Mouse (Mus musculus): Measurements from ENCODE around the gene Dap. TPM values are rescaled to one million over a fixed set of nuclear protein-coding genes. Genes with fewer than 3 reads are reported as not detected.

Dap gene
- 53.3 and 102 TPM in 2 replicates for polyA plus RNA-seq (2012; rRNA removed)

DNA sequence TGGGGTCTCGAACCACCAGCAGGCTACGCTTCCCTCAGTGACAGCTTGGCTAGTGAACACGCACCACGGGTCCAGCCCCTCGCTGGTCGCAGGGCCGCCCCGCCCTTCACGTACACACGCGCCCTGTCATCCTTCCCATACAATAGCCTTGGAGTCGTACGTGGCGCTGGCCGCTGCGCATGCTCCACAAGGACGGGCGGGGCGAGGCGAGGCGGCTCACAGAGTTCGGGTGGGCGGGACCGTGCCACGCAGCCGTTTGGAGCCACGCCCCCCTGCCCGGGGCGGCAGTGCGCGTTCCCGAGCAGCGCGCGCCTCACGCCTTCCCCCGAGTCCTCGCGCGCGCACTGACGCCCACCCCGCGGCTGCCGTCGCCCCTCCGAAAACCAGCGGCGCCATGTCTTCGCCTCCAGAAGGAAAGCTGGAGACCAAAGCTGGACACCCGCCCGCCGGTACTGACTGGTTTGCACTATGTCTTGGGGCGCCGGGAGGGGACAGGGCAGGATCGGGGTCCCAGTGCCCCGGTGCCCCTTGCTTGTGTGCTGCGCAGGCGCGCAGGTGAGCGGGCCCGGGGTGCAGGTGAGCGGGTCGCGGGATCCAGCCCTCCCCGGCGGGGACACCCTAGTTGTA lies at the start of gene Dap:
Gene Dap (plus strand): TSS at position 180 of the 627 bp plus-strand sequence.
- Histone ChIP-seq H3K36me3 (ENCODE audit: control insufficient read depth, insufficient read depth, low read length) (no peaks in the 10 kb centered on the region), H3K4me1 (ENCODE audit: control insufficient read depth, insufficient read depth, low read length) (peaks cover 17% of the 10 kb centered on the region), H3K27ac (ENCODE audit: control insufficient read depth, insufficient read depth, low read depth, low read length) (peak within 1 kb of the TSS; percentile 67), H3K4me3 (ENCODE audit: control insufficient read depth, low read depth, low read length) (peak within 1 kb of the TSS; percentile 86), H3K27me3 (ENCODE audit: control insufficient read depth, insufficient read depth, low read length) (no peaks in the 10 kb centered on the region)
- TF ChIP-seq CTCF (IDR thresholded peaks at IDR 0.05; ENCODE audit: control insufficient read depth, insufficient read depth, insufficient replicate concordance, low read depth, low read length) = no peak; the same call in 1 of the 2 replicates
- peak; percentile 56 for TF ChIP-seq POLR2A (IDR thresholded peaks at IDR 0.05; ENCODE audit: control insufficient read depth, low read depth, low read length)

DNA sequence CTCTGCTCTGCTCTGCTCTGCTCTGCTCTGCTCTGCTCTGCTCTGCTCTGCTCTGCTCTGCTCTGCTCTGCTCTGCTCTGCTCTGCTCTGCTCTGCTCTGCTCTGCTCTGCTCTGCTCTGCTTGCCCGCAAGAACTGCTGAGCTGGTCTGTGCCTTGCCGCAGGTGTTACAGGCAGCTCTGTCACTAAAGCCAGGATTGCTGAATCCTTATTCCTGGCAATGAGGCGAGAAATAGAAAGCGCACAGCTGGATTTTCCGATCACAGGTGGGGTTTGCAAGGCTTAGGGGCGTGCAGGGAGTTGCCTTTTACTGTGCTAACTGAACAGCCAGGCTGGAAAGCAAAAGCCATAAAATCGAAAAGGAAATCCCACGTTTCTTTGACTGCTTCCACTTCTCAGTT lies 47.5 kb upstream of the Dap start:
- H3K4me3 ChIP-seq (ENCODE audit: control insufficient read depth, low read depth, low read length) = no peak overlapping the region
- H3K27ac ChIP-seq (ENCODE audit: control insufficient read depth, insufficient read depth, low read depth, low read length) = no peak overlapping the region
- no peaks in the 10 kb centered on the region for H3K4me1 ChIP-seq (ENCODE audit: control insufficient read depth, insufficient read depth, low read length)
- H3K36me3 ChIP-seq (ENCODE audit: control insufficient read depth, insufficient read depth, low read length) = no peaks in the 10 kb centered on the region
- no peaks in the 10 kb centered on the region for H3K27me3 ChIP-seq (ENCODE audit: control insufficient read depth, insufficient read depth, low read length)
- TF ChIP-seq POLR2A (IDR thresholded peaks at IDR 0.05; ENCODE audit: control insufficient read depth, low read depth, low read length) (no peak), CTCF (IDR thresholded peaks at IDR 0.05; ENCODE audit: control insufficient read depth, insufficient read depth, insufficient replicate concordance, low read depth, low read length) (no peak)

DNA sequence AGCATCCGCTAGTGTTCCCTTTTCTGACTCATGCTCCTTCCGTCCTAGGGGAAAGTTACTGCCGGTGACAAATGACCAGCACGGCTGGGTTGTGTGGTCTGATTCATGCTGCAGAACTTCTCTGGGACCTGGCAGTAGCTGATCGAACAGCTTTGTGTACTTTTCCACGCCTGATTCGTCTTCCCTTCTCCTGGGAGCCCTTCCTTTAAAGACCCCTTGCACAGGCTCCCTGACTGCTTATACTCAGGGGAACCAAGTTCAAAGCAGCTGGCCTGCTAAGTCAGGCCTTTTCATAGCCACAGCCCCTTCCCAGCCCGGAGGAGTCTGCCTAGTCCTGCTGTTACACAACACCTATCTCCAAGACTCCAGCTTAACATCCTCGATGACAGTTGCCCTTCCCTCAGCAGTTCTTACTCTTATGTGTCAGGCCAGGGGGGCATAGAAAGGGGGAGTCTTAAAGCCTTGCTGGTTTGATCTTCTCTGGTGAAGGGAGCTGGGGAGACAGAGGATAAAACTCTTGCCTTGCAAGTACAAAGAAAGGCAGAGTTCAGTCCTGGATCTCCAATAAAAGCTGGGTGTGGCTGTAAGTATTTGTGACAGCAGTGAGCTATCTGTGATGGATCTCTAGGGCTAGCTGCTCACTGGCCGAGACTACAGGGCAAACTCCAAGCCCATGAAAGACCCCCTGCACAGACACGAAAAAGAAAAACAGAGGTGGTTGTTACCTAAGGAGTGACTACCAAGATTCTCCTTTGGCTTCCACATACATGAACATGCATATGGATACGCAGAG lies 39.3 kb upstream of the Dap start:
- H3K27me3 ChIP-seq (ENCODE audit: control insufficient read depth, insufficient read depth, low read length) = no peaks in the 10 kb centered on the region
- no peaks in the 10 kb centered on the region for H3K4me1 ChIP-seq (ENCODE audit: control insufficient read depth, insufficient read depth, low read length)
- H3K36me3 ChIP-seq (ENCODE audit: control insufficient read depth, insufficient read depth, low read length) = no peaks in the 10 kb centered on the region
- TF ChIP-seq POLR2A (IDR thresholded peaks at IDR 0.05; ENCODE audit: control insufficient read depth, low read depth, low read length) = no peak
- no peak for TF ChIP-seq CTCF (IDR thresholded peaks at IDR 0.05; ENCODE audit: control insufficient read depth, insufficient read depth, insufficient replicate concordance, low read depth, low read length)
- peak overlapping the region; percentile 12; the same call in 1 of the 2 replicates for H3K27ac ChIP-seq (ENCODE audit: control insufficient read depth, insufficient read depth, low read depth, low read length)
- no peak overlapping the region for H3K4me3 ChIP-seq (ENCODE audit: control insufficient read depth, low read depth, low read length)

DNA sequence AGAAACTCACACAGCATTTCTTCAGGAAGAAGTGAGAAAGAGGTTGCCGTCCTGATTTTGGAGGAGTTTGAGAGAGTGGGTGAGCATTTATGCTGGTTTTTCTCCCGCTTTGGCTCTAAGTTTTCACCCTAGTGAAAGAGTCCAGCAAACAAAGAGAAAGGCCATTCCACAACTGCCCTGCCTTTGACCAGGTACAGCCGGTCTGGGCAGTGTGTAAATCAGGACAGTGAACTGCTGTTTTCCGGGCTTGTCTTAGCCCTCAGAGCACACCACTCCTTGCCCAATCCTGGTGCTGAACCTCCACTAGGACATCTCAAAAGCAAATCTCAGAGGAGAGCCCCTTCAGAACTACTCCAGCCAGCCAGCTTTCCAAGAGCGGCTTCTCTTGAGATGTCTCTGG lies 38.6 kb upstream of the Dap start:
- TF ChIP-seq CTCF (IDR thresholded peaks at IDR 0.05; ENCODE audit: control insufficient read depth, insufficient read depth, insufficient replicate concordance, low read depth, low read length) (no peak), POLR2A (IDR thresholded peaks at IDR 0.05; ENCODE audit: control insufficient read depth, low read depth, low read length) (no peak)
- no peak overlapping the region for H3K27ac ChIP-seq (ENCODE audit: control insufficient read depth, insufficient read depth, low read depth, low read length)
- no peaks in the 10 kb centered on the region for H3K27me3 ChIP-seq (ENCODE audit: control insufficient read depth, insufficient read depth, low read length)
- H3K4me3 ChIP-seq (ENCODE audit: control insufficient read depth, low read depth, low read length) = no peak overlapping the region; the same call in 1 of the 2 replicates
- no peaks in the 10 kb centered on the region for H3K4me1 ChIP-seq (ENCODE audit: control insufficient read depth, insufficient read depth, low read length)
- H3K36me3 ChIP-seq (ENCODE audit: control insufficient read depth, insufficient read depth, low read length) = no peaks in the 10 kb centered on the region

DNA sequence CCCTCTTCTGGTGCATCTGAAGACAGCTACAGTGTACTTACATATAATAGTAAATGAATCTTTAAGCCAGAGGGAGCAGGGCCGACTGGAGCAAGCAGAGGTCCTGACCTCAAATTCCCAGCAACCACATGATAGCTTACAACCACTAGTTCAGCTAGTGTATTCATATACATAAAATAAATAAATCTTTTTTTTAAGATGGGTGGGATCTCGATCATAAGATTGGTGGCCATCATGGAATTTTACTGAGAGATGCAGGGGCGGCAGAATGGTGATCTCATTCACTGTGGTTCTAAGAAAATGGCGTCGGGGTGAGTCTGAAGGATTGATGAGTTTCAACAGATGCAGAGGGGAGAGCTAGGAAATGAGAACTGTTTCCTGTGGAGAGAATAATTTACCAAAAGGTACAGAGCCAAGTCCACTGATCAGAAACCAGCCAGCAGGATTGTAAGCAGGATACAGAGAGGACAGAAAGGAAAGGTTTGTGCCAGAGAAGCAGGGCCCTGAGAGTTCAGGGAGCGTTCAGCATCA lies 37.7 kb upstream of the Dap start:
- Histone ChIP-seq H3K36me3 (ENCODE audit: control insufficient read depth, insufficient read depth, low read length) (no peaks in the 10 kb centered on the region), H3K4me1 (ENCODE audit: control insufficient read depth, insufficient read depth, low read length) (no peaks in the 10 kb centered on the region), H3K27me3 (ENCODE audit: control insufficient read depth, insufficient read depth, low read length) (no peaks in the 10 kb centered on the region), H3K27ac (ENCODE audit: control insufficient read depth, insufficient read depth, low read depth, low read length) (no peak overlapping the region), H3K4me3 (ENCODE audit: control insufficient read depth, low read depth, low read length) (no peak overlapping the region)
- no peak for TF ChIP-seq CTCF (IDR thresholded peaks at IDR 0.05; ENCODE audit: control insufficient read depth, insufficient read depth, insufficient replicate concordance, low read depth, low read length)
- TF ChIP-seq POLR2A (IDR thresholded peaks at IDR 0.05; ENCODE audit: control insufficient read depth, low read depth, low read length) = no peak

DNA sequence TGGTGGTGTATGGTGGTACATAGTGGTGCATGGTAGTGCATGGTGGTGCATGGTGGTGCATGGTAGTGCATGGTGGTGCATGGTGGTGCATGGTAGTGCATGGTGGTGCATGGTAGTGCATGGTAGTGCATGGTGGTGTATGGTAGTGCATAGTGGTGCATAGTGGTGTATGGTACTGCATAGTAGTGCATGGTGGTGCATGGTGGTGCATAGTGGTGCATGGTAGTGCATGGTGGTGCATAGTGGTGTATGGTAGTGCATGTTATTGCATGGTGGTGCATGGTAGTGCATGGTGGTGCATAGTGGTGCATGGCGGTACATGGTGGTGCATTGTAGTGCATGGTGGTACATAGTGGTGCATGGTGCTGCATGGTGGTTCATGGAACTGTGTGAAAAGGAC lies 31.6 kb upstream of the Dap start:
- Histone ChIP-seq H3K36me3 (ENCODE audit: control insufficient read depth, insufficient read depth, low read length) (no peaks in the 10 kb centered on the region), H3K4me3 (ENCODE audit: control insufficient read depth, low read depth, low read length) (no peak overlapping the region), H3K27ac (ENCODE audit: control insufficient read depth, insufficient read depth, low read depth, low read length) (no peak overlapping the region), H3K27me3 (ENCODE audit: control insufficient read depth, insufficient read depth, low read length) (no peaks in the 10 kb centered on the region), H3K4me1 (ENCODE audit: control insufficient read depth, insufficient read depth, low read length) (no peaks in the 10 kb centered on the region)
- TF ChIP-seq CTCF (IDR thresholded peaks at IDR 0.05; ENCODE audit: control insufficient read depth, insufficient read depth, insufficient replicate concordance, low read depth, low read length) (no peak; the same call in 1 of the 2 replicates), POLR2A (IDR thresholded peaks at IDR 0.05; ENCODE audit: control insufficient read depth, low read depth, low read length) (no peak)

DNA sequence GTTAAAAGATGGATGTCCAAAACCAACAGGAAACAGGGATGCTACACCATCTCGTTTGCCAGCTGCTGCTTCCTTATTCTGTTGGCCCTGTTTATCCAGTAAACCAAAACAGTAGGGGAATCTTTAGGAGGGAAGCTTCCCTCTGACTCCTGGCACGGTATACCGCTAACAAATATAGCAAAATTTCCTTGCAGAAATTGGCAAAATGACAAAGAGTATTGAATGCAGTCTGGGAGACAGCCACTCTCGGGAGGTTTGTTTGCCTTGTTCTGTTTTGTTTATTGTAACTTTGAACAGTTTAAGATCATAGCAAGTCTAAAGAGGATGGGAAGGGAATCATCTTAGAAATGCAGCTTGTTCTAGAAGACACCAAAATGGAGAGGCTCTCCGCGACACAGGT lies 28.3 kb upstream of the Dap start:
- Histone ChIP-seq H3K36me3 (ENCODE audit: control insufficient read depth, insufficient read depth, low read length) (no peaks in the 10 kb centered on the region), H3K27ac (ENCODE audit: control insufficient read depth, insufficient read depth, low read depth, low read length) (no peak overlapping the region), H3K27me3 (ENCODE audit: control insufficient read depth, insufficient read depth, low read length) (no peaks in the 10 kb centered on the region), H3K4me1 (ENCODE audit: control insufficient read depth, insufficient read depth, low read length) (no peaks in the 10 kb centered on the region), H3K4me3 (ENCODE audit: control insufficient read depth, low read depth, low read length) (no peak overlapping the region)
- no peak for TF ChIP-seq POLR2A (IDR thresholded peaks at IDR 0.05; ENCODE audit: control insufficient read depth, low read depth, low read length)
- TF ChIP-seq CTCF (IDR thresholded peaks at IDR 0.05; ENCODE audit: control insufficient read depth, insufficient read depth, insufficient replicate concordance, low read depth, low read length) = no peak

Measured in testis, adult 2 months (tissue).